Mouse (Mus musculus) MEL (cell line): ENCODE results near the gene St6galnac1. TPM values are rescaled to one million over a fixed set of nuclear protein-coding genes. Genes with fewer than 3 reads are reported as not detected.
A peak's percentile ranks its signal among the peaks of the same experiment; 100 is the strongest.

ENCODE experiments used
- DNase-seq: peaks from one replicate; pipeline ENCODE4 v3.0.0; 2011; ENCODE audit warnings: low read depth, low spot score
- H3K27ac ChIP-seq: 2 replicates; pipeline ENCODE4 v1.5.1; 2012; ENCODE audit warnings: low read depth, mild to moderate bottlenecking, control low read depth, low read length, moderate library complexity; ENCODE audit not compliant: control insufficient read depth
- H3K27me3 ChIP-seq, 2 experiments: fragments of 150-350 bp in 1 of 2; sonication (generic) in 1 of 2; 2 replicates each; pipeline ENCODE4 v1.6.1; 2012; ENCODE audit warnings: low read length in 2 of 2, mild to moderate bottlenecking in 2 of 2, improper control_type of control experiment in 1 of 2, moderate library complexity in 1 of 2; ENCODE audit not compliant: insufficient read depth in 2 of 2, control insufficient read depth in 1 of 2
- H3K36me3 ChIP-seq, 2 experiments: 2 replicates each; pipeline ENCODE4 v1.6.1; 2012 to 2014; ENCODE audit warnings: low read length in 2 of 2, improper control_type of control experiment in 1 of 2, inconsistent platforms in 1 of 2, mild to moderate bottlenecking in 1 of 2; ENCODE audit not compliant: insufficient read depth in 2 of 2, control insufficient read depth in 1 of 2
- H3K4me1 ChIP-seq, 2 experiments: fragments of 150-350 bp in 1 of 2; sonication (generic) in 1 of 2; 2 replicates each; pipeline ENCODE4 v1.6.1; 2012; ENCODE audit warnings: low read length in 2 of 2, improper control_type of control experiment in 1 of 2, mild to moderate bottlenecking in 1 of 2; ENCODE audit not compliant: insufficient read depth in 2 of 2, control insufficient read depth in 1 of 2
- H3K4me3 ChIP-seq, 2 experiments: fragments of 150-350 bp in 1 of 2; sonication (generic) in 1 of 2; 2 replicates each; pipeline ENCODE4 v1.5.1; 2012; ENCODE audit warnings: low read depth in 2 of 2, low read length in 2 of 2, mild to moderate bottlenecking in 2 of 2, moderate library complexity in 2 of 2, control low read depth in 1 of 2, improper control_type of control experiment in 1 of 2; ENCODE audit not compliant: control insufficient read depth in 1 of 2, insufficient read depth in 1 of 2
- H3K79me2 ChIP-seq: 2 replicates; pipeline ENCODE4 v1.6.1; 2012; ENCODE audit warnings: mild to moderate bottlenecking, low read length, moderate library complexity; ENCODE audit not compliant: control insufficient read depth, poor library complexity, insufficient read depth
- H3K9ac ChIP-seq: 2 replicates; pipeline ENCODE4 v1.6.1; 2012; ENCODE audit warnings: low read depth, mild to moderate bottlenecking, control low read depth, low read length, moderate library complexity; ENCODE audit not compliant: control insufficient read depth, poor library complexity, severe bottlenecking
- H3K9me3 ChIP-seq: fragments of 150-350 bp; sonication (generic); replicated peaks from 2 replicates; pipeline ENCODE4 v1.6.1; 2012; ENCODE audit warnings: mild to moderate bottlenecking, low read length, improper control_type of control experiment, moderate library complexity; ENCODE audit not compliant: insufficient read depth
- CHD1 ChIP-seq: IDR thresholded peaks from 2 replicates; pipeline ENCODE4 v1.6.1; 2012; ENCODE audit warnings: low read depth, mild to moderate bottlenecking, inconsistent platforms, low read length, improper control_type of control experiment
- CTCF ChIP-seq, 3 experiments: IDR thresholded peaks in 2 of 3; conservative IDR thresholded peaks in 1 of 3; 2 replicates each; pipeline ENCODE4 v1.5.1; 2011 to 2012; ENCODE audit warnings: low read length in 3 of 3, low read depth in 2 of 3, mild to moderate bottlenecking in 2 of 3, improper control_type of control experiment in 1 of 3, inconsistent platforms in 1 of 3, mixed read lengths in 1 of 3, moderate library complexity in 1 of 3; ENCODE audit not compliant: control insufficient read depth in 1 of 3, insufficient read depth in 1 of 3, poor library complexity in 1 of 3, severe bottlenecking in 1 of 3
- E2F4 ChIP-seq: IDR thresholded peaks from 2 replicates; pipeline ENCODE4 v1.6.1; 2011; ENCODE audit warnings: low read depth, low read length, improper control_type of control experiment, borderline replicate concordance
- ETS1 ChIP-seq: IDR thresholded peaks from 2 replicates; pipeline ENCODE4 v1.6.1; 2012; ENCODE audit warnings: low read depth, mild to moderate bottlenecking, inconsistent platforms, low read length, improper control_type of control experiment, moderate library complexity
- HCFC1 ChIP-seq: IDR thresholded peaks from 2 replicates; pipeline ENCODE4 v1.6.1; 2012; ENCODE audit warnings: low read depth, mild to moderate bottlenecking, inconsistent platforms, low read length, improper control_type of control experiment, moderate library complexity
- KAT2A ChIP-seq: conservative IDR thresholded peaks from 2 replicates; pipeline ENCODE4 v1.6.1; 2012; ENCODE audit warnings: low read depth, low read length, improper control_type of control experiment, inconsistent platforms
- MAX ChIP-seq: IDR thresholded peaks from 2 replicates; pipeline ENCODE4 v1.6.1; 2011; ENCODE audit warnings: low read length, improper control_type of control experiment
- MAZ ChIP-seq: IDR thresholded peaks from 2 replicates; pipeline ENCODE4 v1.6.1; 2012; ENCODE audit warnings: low read depth, mild to moderate bottlenecking, inconsistent platforms, low read length, improper control_type of control experiment
- NELFE ChIP-seq: IDR thresholded peaks from 2 replicates; pipeline ENCODE4 v1.6.1; 2011; ENCODE audit warnings: low read depth, low read length, improper control_type of control experiment
- NRF1 ChIP-seq: IDR thresholded peaks from 2 replicates; pipeline ENCODE4 v1.6.1; 2014; ENCODE audit warnings: low read depth, mild to moderate bottlenecking, inconsistent platforms, low read length, improper control_type of control experiment, moderate library complexity; ENCODE audit not compliant: poor library complexity, insufficient read depth, severe bottlenecking
- POLR2A ChIP-seq, 2 experiments: IDR thresholded peaks; 2 replicates each; pipeline ENCODE4 v1.6.1; 2011 to 2012; ENCODE audit warnings: low read length in 2 of 2, mild to moderate bottlenecking in 2 of 2, control low read depth in 1 of 2, improper control_type of control experiment in 1 of 2, low read depth in 1 of 2, moderate library complexity in 1 of 2; ENCODE audit not compliant: control insufficient read depth in 1 of 2, insufficient read depth in 1 of 2, poor library complexity in 1 of 2
- SIN3A ChIP-seq: IDR thresholded peaks from 2 replicates; pipeline ENCODE4 v1.6.1; 2012; ENCODE audit warnings: low read length, improper control_type of control experiment, inconsistent platforms
- SMC3 ChIP-seq: IDR thresholded peaks from 2 replicates; pipeline ENCODE4 v1.6.1; 2011; ENCODE audit warnings: low read depth, low read length, improper control_type of control experiment
- USF2 ChIP-seq, 2 experiments: IDR thresholded peaks; 2 replicates each; pipeline ENCODE4 v1.6.1; 2011 to 2012; ENCODE audit warnings: improper control_type of control experiment in 2 of 2, low read length in 2 of 2, borderline replicate concordance in 1 of 2, inconsistent platforms in 1 of 2, low read depth in 1 of 2, mild to moderate bottlenecking in 1 of 2; ENCODE audit not compliant: insufficient read depth in 1 of 2
- polyA plus RNA-seq, 2 experiments: library from polyadenylated mRNA; stranded (reverse) in 1 of 2; unstranded in 1 of 2; fragments of >175 nt in 1 of 2; fragments of >200 nt in 1 of 2; gene quantifications; 2 replicates each; pipeline versions ENCODE4 v1.2.1 to v1.2.4; 2012; ENCODE audit warnings: low replicate concordance in 2 of 2, low read depth in 1 of 2; ENCODE audit not compliant: insufficient read length in 2 of 2, insufficient read depth in 1 of 2, missing spikeins in 1 of 2
- total RNA-seq: library from RNA; depleted of rRNA; stranded (reverse); fragments of 300-350 nt; gene quantifications from 2 replicates; pipeline ENCODE4 v1.2.3, GENCODE M21; 2012

The St6galnac1 gene
- total and polyA plus RNA-seq, 3 experiments: not detected

DNA sequence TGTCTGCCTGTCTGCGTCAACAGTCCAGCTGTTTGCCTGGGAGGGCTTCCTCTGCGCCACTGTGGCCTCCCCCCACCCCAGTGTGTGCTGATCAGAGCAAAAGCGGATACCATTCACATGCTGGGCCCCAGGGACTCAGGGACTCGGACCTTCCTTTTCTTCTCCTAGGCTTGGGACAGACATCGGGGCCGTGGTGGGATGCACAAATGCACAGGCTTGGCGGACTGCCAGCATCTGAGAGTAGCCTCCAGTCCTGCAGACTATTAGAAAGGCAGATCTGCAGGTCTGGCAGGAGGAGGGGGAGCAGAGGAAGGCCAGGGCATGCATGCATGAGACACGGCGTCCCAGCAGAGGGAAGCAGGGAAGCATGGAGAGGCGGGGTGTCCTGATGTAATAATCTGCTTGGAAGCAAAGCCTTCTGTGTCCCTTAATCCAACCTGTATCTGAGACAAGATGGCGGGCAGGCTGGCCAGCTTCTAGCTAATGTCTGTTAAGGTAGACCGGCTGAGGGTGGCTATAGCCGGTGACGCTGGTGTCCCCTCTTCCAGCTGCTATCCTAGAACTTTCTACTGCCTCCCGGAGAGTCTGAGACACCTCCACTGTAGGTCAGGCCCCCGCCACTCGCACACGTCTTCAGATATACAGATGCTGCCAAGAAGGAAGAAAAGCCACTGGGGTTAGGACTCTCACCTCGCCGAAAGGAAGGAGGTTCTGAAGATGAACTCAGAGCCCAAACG, 37.7 kb upstream of the St6galnac1 start:
- DNase-seq: no peak
- Histone ChIP-seq H3K27me3 (no peaks in the 10 kb centered on the region), H3K27ac (no peak overlapping the region), H3K9me3 (no peaks in the 10 kb centered on the region)
- TF ChIP-seq E2F4 (no peak), HCFC1 (no peak), KAT2A (no peak), ETS1 (no peak), SIN3A (no peak), CHD1 (no peak), MAX (no peak), CTCF (IDR thresholded peaks at IDR 0.05 in 2 of 3, conservative IDR thresholded peaks at IDR 0.05 in 1 of 3; ENCODE audit: control insufficient read depth in 1 of 3, insufficient read depth in 1 of 3, low read depth in 2 of 3, low read length in 3 of 3, poor library complexity in 1 of 3, severe bottlenecking in 1 of 3) (no peak), USF2 (IDR thresholded peaks at IDR 0.05; ENCODE audit: borderline replicate concordance in 1 of 2, insufficient read depth in 1 of 2, low read depth in 1 of 2, low read length in 2 of 2) (no peak), POLR2A (IDR thresholded peaks at IDR 0.05; ENCODE audit: control insufficient read depth in 1 of 2, insufficient read depth in 1 of 2, low read depth in 1 of 2, low read length in 2 of 2, poor library complexity in 1 of 2) (no peak), NELFE (no peak)
- TF ChIP-seq, all 39 proteins: peak for 0
- H3K36me3 ChIP-seq: no peaks in the 10 kb centered on the region
- H3K4me3 ChIP-seq: no peak overlapping the region
- no peaks in the 10 kb centered on the region for H3K4me1 ChIP-seq
- no peak overlapping the region for H3K9ac ChIP-seq
- no peaks in the 10 kb centered on the region for H3K79me2 ChIP-seq

DNA sequence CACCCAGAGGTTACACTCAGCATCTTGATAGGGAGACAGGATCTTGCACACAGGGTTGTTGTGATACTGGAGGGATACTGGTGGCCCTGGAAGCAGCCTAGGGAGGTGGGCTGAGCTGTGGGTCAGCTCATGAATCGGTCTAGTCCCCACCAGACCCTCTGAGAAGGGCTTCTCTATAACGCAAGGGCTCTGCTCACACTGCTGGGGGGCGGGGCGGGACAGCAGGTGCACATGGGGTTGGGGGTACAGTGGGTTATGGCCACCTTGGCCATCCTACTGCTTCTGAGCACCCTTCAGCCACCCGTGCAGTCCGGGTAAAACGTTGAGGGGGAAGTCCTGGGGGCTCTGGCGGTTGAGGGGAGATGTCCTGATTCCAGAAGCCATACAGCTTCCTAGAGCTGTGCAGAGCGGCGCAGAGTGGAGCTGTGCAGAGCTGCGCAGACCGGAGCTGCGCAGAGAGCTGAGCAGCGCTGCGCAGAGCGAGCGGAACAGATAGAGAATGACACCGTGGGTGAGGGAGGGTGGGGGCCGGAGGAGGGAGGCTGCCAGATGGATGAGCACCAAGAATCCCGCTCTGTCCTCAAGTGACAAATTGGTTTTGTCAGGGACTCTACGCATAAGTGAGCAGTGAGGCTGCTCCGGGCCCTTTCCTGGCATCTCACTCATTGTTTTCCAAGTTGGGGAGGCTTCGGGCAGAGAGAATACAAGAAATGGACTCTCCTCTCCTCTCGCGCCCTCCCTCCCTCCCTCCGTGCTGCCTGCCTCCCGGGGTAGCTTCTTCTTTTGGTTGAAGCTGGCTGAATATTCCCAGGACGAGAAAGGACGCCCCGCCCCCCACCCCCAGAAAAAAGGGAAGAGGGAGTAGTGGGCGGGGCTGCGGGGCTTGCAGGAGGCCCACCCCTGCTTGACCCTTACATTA, 35.9 kb upstream of the St6galnac1 start:
- DNase-seq: peak; percentile 72
- Histone ChIP-seq H3K79me2 (no peaks in the 10 kb centered on the region), H3K27ac (no peak overlapping the region), H3K27me3 (no peaks in the 10 kb centered on the region), H3K36me3 (no peaks in the 10 kb centered on the region), H3K9ac (no peak overlapping the region), H3K9me3 (no peaks in the 10 kb centered on the region), H3K4me3 (peak overlapping the region; percentile 36 to 48; a peak in 3 of 4 replicates), H3K4me1 (no peaks in the 10 kb centered on the region)
- peak; percentile 84 for TF ChIP-seq NRF1
- TF ChIP-seq SMC3: no peak
- TF ChIP-seq MAZ: peak; percentile 45
